Mouse (Mus musculus) activated CD4-positive, CD25-positive, alpha-beta regulatory T cell, adult 4 months (primary cell): ENCODE results near the gene Vwa5b1. TPM values are rescaled to one million over a fixed set of nuclear protein-coding genes. Genes with fewer than 3 reads are reported as not detected.

ENCODE experiments used
- ATAC-seq: one replicate; pipeline ENCODE4 v1.8.0; 2017
- polyA plus RNA-seq, 2 experiments: library from polyadenylated mRNA; unstranded; fragments of 100-300 nt; shearing (Covaris generic); gene quantifications; one replicate each; pipeline ENCODE4 v1.2.1; 2017

Gene Vwa5b1
- polyA plus RNA-seq, 2 experiments from 2014 or later: not detected

DNA sequence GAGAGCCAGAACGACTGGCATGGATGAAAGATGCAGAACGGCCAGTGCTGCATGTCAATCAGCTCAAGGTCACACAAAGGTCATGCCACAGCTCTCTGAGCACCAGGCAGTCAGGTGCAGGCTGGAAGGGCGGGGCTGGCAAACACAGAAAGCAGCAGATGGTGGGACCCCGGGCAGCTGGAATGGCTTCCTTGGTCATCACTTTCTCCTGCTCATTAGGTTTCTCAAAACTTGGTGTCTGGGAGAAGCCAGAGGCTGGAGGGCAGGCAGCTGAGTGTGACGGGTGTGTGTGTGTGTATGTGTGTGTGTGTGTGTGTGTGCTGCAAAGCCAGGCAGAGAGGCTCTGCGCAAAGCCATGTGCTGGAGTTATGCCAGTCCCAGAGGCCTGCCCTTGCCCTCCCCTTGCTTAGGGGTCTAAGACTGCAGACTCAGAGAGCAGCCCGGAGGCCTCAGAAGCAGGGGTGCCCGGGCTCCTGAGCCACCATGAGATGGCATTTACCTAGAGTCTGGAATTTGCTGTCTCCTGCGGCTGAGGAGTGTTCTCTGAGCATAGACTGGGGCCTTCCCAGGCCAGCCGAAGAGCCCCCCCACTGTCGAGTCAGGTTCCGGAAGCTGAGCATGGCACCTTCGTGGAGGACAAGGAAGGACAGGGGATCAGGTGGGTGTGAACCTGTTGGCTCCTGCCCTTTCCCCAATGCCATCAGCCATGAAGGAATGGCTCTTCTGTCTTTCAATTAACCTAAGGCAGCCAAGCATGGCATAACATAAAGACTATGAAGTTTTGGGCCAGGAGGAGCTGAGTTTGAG lies 60.7 kb downstream of the Vwa5b1 start:
- ATAC-seq: no peak

DNA sequence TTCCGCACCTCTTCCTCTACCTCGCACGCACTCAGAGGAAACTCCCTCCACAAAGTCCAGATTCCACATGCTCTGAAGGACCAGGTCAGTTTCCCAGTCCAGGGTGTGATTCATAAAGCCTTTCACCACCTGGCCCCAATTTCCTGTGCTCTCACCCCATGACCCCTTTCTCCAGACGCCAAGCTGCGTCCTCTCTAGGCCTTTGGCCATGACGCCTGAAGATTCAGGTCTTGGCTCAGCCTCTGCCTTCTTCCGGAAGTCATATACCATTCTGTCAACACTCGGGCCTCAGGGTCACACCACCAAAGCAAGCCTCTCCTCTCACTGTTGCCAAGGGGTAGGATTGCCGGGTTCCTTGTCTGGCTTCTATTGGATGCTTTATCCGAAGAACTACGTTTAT lies 65.8 kb downstream of the Vwa5b1 start:
- no peak for ATAC-seq

DNA sequence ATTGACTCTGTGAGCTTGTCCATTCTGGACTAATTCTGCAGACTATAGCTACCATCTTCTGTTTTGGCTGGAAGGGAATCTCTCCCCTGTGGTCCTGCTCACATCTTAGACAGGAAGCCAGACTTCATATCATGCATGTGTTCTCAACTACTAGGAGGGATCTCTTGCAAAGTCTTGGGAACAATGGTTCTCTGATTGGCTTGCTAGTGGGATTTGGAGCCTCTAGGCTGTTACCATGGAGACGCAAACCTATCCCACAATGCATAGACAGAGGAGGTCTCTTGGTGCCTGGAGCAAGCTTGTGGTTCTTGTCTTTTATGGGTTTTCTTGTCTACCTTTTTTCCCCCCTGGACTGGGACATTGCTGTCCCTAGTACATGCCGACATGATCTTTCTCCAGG lies 67.4 kb downstream of the Vwa5b1 start:
- ATAC-seq: no peak

DNA sequence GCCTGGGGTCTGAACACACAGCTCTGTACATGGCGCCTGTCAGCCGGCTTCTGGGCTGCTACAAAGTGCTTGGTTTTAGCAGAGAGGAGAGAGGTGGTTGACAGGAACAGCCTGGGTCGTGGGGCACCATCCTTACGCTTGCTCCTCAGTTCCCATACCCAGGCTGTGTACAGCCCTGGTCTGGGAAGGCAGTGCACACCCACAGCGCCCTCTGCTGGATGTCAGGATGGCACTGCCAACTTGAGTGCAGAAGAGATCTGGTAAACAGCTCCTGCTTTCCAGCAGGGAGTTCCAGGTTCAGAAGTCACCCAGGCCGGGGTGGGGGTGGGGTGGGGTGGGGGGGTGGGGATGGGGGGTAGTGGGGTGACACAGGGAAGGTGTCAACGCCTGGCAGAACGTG lies 73.7 kb downstream of the Vwa5b1 start:
- ATAC-seq: no peak

DNA sequence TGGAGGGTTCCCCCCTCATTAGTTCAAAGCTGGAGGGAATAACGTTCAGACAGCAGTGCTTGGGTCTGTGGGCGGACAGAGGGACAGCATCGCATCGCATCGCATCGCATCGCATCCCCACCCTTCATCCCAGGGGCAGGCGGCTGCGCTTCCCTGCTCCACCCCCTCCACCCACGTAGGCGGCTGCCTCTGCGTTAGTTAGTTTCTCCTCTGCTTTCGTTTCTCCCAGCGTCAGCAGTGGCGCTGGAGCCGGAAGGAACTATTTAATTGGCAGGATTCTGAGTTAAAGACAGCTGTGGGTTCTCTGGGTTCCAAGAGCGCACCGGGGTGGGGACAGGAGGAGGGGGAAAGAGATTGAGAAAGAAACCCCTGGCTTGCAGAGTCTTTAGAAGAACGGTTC lies 80.2 kb downstream of the Vwa5b1 start:
- no peak for ATAC-seq

DNA sequence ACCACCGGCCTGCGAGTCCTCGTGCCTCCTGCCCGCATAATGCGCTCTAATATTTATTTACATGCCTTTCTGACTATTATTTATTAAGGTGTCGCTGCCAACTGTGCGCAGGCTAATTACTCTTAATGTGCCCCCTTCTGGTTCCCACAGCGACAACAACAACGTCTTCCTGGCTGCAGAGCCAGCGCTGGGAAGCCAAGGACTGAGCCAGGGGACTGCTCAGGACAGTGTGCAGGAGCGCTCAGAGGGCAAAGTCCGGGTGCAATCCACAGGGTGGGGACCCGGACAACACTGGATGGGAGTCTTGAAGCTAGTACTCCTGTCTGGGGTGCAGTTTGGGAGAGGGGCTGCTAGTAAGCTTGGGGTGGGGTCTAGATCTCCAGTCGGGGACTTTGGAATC lies 80.8 kb downstream of the Vwa5b1 start:
- ATAC-seq: no peak

DNA sequence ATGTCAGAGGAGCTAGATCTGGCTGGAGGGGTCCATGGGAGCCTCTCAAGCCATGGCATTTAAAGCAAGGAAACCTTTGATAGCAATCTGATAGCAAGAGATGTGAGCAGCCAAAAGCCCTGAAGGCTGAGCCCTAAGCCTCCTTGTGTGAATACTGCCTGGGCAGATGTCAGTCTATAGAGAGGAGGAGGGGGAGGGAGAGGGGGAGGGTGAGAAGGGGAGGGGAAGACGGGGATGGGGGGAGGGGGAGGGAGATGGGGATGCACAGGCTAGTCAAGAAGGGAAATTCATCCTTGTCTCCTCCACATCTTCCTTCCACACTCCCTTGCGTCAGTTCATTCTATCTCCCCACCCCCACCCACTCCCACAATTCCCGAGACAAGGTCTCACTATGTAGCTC lies 81.4 kb downstream of the Vwa5b1 start:
- ATAC-seq: no peak

DNA sequence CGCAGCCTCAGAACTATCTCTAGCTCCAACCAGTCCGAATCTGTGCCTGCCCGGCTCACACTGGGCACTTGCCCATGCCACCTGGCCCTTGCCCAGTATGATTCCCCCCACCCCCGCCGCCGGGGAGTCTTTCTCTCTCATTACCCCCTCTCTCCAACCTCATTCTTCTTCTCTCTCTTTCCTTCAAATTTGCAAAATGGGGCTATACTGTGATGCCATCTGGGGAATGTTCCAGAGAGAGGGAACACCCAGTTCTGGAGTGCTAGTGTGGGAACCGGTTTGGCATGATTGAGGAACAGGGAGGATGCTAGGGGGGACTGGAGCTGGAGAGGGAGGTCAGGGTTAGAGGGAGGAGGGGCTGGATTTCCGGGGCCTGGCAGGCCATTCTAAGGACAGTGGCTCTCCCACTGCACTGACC lies 82.2 kb downstream of the Vwa5b1 start:
- ATAC-seq: no peak

DNA sequence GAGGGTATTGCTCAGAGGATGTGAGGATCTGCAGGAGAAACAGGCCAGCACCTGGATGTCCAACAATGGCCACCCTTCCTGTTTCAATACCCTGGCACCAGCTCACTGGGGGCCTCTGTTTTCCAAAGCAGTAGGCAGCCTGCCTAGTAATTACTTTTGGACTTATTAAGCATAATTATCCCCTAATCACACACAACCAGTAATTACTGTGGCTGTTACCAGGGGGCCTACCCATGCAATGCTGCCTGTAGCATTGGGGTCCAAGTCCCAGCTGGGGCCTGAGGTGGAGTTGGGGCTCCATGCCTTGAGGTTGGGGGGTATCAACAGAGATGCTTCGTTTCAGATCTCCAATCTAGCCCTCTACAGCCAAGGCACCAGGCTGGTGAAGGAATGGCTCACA lies 82.6 kb downstream of the Vwa5b1 start:
- no peak for ATAC-seq

DNA sequence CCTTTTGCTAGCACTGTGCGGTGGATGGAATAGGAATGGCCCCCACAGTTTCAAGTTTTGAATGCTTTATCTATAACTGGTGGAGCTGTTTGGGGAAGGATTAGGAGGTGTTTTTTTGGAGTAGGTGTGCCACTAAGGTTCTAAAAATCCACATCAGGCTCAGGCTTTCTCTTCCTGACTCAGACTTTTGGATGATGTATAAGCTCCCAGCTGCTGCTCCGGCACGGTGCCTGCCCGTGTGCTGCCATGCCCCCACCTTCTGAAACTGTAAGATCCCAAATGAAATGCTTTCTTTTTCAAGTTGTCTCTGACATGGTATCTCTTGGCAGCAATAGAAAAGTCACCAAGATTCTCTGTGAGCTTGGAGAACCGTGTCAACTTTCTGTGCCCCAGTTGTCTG lies 84.1 kb downstream of the Vwa5b1 start:
- ATAC-seq: no peak

DNA sequence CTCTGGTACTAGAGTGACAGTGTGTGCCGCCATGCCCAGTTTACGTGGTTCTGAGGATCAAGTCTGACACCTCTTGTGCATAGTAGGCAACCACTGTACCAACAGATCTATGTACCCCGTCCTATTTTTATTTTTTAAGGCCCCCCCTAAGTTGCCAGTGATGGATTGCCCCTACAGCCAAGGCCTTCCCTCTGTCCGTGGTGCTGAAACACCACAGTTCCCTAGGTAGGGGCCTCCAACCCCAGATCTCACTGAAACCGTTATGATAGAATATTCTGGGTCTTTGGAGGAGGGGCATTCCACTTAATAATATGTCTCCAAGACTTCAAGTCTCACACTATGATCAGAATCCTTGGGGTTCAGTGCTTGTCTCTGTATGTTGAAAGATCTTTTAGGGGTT lies 85.1 kb downstream of the Vwa5b1 start:
- no peak for ATAC-seq

DNA sequence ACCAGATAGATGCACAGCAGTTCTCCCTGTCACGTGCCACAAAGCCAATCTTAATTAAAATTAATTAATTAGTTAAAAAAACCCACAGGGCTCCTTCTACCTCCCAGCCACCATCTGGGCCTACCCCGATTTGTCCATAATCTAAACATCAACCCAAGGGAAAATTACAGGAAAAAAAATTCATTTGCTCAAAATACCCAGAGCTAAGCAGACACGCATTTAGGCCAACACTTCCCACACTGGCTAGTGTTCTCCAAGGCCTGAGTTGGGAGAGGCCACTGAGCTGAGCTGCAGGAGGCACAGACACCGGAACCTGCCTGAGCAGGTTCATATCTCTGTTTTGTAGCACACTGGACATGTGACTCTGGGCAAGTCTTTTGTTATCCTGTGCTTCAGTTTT lies 86.7 kb downstream of the Vwa5b1 start:
- no peak for ATAC-seq

DNA sequence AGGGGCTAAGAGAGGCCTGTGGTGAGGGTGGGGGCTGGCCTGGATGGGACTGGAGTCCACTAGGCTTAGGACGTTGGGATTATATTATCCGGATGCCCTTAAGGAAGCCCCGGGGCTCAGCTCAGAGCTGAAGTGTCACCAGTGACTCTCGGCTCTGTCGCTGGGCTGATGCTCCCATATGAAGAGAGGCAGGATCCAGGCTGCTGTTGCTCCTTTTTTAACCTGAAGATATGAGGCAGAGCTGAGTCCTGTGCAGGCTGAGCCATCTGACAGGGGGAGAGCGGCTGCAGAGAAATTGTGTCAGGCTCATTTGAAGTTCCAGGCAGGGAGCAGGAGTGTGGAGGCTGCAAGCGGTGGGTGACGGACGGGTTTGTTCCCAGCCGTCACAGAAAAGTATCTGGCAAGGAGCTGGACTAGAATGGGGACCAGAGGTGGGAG lies 87.5 kb downstream of the Vwa5b1 start:
- no peak for ATAC-seq

DNA sequence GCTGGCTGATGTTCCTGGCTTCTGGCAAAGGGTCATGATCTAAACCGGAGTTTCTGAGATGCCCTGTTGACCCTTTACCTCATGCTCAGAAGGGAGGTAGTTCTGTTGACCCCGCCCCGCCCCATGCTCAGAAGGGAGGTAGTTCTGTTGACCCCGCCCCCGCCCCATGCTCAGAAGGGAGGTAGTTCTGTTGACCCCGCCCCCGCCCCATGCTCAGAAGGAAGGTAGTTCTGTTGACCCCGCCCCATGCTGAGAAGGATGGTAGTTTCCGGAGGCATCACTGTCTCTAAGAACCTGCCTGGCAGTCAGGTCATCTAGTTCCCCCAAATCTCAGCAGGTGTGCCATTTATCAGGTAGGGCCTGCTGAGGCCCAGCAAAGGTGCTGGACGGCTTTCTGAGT lies 88.1 kb downstream of the Vwa5b1 start:
- ATAC-seq: no peak

DNA sequence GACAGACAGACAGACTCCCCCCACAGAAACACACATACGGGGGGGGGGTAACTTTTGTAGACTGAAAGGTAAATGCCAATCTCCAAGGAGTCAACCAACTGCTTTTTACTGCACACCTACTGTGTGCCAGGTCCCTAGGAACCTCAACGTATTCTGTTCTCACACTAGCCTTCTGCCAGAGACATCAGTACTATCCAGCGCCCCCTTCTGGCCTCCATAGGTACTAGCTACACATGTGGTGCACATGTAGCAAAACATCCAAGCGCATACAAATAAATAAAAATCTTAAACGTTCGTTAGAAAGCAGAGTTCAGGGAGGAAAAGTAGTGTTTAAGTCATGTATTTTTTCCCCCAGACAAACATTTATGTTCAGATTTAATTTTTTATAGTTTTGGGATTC lies 88.6 kb downstream of the Vwa5b1 start:
- ATAC-seq: no peak

DNA sequence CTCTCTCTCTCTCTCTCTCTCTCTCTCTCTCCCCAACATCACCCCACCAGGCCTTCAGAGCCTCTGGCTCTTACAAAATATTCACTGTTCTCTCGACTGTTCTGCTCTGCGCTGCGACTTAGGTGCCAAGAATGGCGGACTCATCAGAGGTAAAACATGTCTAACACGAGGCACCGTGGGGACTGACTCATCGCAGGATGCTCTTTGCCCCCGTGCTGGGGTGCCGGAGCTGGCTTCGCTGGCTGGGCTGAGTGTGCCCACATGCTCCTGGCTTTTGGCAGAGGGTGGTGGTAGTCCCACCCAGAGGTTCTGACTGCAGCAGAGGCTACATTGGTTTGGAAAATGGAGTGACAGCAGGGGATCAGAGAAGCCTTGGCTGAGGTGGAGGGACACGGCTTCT lies 89.4 kb downstream of the Vwa5b1 start:
- ATAC-seq: no peak

DNA sequence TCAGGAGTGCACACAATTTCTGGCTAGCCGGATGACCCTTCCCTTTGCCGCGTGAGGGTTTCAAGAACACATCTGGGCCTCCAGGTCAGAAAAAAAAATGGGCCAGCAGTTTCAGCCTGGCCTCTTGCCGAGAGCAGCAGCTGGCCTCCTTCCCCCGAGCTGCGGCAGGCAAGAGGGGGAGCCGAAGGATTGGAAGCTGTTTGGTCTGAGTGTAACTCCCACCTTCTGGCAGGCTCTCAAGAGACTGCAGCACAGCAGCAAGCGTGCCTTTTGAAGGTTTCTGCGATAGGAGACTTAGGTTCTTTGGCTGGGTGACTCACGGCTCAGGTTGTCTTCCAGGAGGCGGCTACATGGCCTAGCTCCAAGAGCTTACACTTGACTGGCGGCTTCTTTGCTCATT lies 92.5 kb downstream of the Vwa5b1 start:
- ATAC-seq: no peak

DNA sequence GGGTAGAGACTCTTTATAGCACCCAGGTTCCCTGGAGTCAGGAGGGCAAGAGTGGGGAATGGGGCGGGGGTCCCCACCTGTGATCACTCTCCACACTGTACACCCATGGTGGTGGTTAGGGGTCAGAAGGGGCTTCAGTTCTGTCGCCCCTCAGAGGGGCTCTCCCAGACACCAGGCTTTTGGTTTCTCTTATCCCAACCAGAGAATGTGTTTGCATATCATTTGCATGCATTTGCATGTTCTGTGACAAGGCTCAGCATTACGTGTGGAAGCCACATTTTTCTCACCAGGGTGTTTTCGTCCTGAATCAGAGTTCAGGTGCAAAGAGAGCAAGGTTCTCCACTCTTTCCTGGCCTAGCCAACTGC lies 97.6 kb downstream of the Vwa5b1 start:
- ATAC-seq: no peak

DNA sequence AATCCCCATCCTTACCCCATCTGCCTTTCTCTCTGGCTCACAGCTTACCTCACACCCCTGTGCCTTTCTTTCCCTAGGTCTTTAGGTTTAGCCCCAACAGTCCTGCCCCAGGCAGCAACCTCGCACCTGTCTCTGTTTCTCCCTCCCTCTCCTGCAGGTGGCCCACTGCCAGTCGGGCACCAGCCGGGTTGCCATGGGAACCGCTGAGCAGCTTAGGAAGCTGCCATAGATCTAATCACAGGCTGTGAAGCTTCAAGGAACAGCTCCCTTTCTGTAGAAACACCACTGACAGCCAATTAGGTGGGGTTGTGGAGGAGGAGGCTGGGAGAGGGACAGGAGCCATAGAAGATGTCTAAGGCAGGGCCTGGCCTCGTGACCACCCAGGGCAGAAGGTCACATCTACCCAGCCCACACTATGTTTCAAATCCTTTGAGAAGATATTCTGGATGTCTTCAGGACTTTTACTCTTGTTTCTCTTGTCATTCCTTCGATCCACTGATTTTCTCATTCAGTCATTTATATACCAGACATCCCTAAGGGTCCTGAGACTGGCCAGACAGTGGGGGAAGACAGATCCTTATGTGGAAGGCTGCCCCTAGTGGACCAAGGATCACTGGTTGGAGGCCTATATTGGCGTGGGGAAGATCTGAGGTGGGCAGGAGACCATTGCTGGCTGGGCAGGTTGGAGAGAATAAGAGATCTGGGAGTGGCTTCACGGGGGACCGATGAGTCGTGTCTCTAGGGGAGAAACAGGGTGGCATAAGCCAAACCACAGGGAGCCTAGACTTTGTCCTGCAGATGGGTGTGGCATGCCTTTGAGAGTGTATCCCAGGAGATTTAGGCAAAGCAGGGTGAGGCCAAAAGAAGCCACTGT lies 98.2 kb downstream of the Vwa5b1 start:
- ATAC-seq: no peak

DNA sequence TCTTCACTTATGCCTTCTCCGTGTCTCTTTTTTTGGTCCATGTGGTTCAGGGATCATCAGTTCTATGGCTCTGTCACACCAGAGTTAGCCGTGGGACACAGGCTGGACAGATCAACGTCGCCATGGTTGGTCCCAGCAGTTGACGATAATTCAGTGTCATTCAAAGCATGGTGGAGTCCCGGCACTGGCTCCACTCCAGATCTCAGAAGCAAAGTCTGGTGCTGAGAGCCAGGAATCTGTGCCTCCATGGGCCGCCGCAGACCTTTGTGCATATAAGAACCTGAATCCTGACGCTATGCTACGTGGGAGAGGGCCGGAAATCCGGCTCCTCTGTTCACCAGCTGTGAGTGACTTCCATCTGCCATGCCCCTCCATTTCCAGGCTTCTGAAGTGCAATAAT lies 100.1 kb downstream of the Vwa5b1 start:
- no peak for ATAC-seq

DNA sequence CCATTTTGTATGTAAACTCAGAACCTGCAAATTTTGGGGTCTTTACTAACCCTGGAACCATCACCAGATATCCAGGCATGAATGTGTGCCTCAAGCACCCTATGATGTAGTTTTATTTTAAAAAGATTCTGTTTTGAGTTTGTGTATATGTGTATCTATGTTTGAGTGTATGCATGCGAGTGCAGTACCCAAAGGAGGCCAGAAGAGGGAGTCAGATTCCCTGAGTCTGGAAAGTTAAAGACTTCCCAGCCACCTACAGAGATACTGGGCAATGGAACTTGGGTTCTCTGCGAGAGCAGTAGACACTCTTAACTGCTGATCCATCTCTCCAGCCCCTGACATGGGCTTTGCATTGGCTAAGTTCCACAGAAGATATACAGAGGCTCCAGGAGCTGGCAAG lies 101.8 kb downstream of the Vwa5b1 start:
- no peak for ATAC-seq

DNA sequence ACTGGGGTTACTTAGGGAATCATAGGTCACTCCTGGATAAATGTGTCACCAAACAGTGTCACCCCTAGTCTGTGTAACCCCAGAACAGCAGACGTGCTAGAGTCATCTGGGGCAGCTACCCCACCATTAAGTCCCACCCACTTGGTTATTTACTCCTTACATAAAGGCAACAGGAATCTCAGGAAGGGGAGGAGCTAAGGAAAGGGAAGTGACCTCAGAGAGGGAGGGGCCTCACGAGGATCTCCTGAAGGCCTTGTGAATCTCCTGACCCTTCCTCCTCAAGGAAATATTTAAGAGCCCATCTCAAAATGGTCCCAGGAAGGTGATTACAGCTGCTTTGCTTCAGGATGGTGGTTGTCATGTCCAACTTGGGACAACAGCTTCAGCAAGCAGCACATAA lies 103.9 kb downstream of the Vwa5b1 start:
- no peak for ATAC-seq

DNA sequence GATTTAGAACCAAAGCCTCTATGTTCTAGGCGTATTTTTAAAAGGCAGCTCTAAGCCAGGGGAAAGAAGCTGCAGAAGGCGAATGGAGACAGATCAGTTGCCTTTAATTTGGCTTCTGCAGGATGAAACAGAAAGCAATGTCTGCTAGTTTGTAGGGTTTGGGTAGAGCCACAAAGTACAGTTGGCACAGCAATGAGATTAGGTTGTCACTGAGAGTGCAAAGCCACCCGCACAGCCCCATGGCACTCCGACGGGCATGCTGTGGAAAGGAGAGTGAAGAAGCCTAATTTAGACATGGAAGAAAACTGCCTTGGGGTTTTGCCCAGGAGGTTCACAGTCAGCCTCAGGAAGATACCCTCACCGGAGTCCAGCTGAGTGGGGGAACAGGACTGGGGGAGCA lies 105.7 kb downstream of the Vwa5b1 start:
- no peak for ATAC-seq

DNA sequence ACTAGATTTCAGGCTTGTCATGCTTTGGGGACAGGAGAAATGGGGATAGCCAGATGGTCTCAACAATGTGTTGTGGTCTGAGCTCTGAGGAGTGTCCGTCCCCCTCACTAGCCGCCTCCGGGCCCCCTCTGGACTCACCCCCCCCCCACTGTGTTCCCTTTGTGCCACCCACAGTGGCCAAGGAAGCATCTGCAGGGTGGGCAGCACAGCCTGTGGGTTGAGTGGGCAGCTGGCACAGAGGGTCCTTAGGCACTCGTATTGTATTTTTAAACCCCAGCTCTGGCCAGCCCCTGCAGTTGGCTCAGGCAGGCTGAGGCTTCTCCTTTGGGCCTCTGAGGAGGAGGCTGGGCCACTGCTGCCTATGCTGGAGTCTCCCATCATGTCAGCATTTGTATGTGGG lies 110.0 kb downstream of the Vwa5b1 start:
- ATAC-seq: no peak
